Comparison of ENCODE assay signal across 16 mouse cellular contexts in the genomic region with DNA sequence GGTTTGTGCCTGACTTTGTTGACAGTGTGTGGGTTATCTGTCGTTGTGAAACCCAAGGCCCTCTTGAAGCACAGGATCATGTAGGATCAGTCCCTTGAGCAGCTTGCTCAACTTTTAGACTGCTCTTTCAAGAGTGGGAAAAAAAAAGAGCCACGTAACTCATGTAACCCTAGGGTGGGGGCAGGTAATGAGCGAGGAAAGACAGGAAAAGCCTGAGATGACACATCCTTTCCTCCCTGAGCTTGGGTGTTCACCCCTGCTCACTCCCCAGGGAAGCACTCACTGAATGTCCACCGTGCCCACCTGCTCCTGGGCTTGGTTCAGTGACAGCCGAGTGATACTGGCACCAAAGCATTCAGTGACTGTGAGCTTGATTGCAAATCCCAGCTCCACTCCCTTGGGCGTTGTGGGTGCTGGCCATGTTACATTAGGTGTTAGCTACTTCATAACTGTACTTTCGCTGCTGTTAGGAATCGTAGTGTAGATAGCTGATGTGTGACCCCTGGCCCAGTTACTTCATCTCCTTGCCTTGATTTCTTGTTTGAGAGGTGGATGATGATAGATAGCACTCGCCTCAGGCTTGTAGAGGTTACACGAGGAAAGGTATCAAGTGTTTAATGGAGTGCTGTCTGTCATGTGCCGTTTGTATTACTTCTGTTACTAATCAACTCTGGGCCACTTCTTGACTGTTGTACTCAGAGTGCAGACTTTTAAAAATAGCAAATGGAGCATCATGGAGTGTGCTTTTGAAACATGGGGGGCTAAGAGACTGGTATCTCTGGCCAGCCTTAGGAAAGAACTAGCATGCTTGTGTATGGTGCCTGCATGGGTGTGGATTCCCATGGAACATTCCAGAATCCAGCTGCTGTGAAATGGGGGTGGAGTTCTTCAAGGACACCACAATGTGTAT. TPM values are rescaled to one million over a fixed set of nuclear protein-coding genes. Genes with fewer than 3 reads are reported as not detected.
A peak's percentile ranks its signal among the peaks of the same experiment; 100 is the strongest.
DNase-seq lines count a peak whose midpoint lies in the region; TF ChIP-seq lines count a peak whose summit lies in the region.
"Had no signal": no experiment of that assay in that cellular context is flagged by ENCODE, and none has a peak within 500 bp of the region (broad histone marks: within the 10 kb centered on the region; RNA-seq: fewer than 3 reads in every experiment).

No protein-coding gene starts in this region.

- no peak for TF ChIP-seq POLR2A in kidney, adult 2 months (IDR thresholded peaks at IDR 0.05; ENCODE audit: low read depth, low read length)
- TF ChIP-seq POLR2A in thymus, adult 2 months (IDR thresholded peaks at IDR 0.05; ENCODE audit: control insufficient read depth, extremely low read depth, insufficient read depth, low read length, poor library complexity) = no peak

- no peak for TF ChIP-seq CTCF in kidney, adult 2 months (conservative IDR thresholded peaks at IDR 0.05; ENCODE audit: insufficient read depth, insufficient read length, low read depth, low read length)
- no peak for TF ChIP-seq CTCF in thymus, adult 2 months (IDR thresholded peaks at IDR 0.05; ENCODE audit: borderline replicate concordance, control insufficient read depth, extremely low read depth, insufficient read depth, low read length, poor library complexity)

- peak; percentile 19 for DNase-seq in adrenal gland, postnatal 14 days
- no peak for DNase-seq in adrenal gland, postnatal 4 days (ENCODE audit: low spot score in 2 of 2)
- peak; percentile 23 for DNase-seq in kidney, adult 2 months
- no peak for DNase-seq in kidney, adult 11 months
- DNase-seq in thymus, adult 2 months = no peak
- DNase-seq in thymus, postnatal 25 days = no peak
- peak; percentile 69 for DNase-seq in yolk sac, embryonic 10.5 days (ENCODE audit: low spot score)
- no peak for DNase-seq in frontal cortex, postnatal 10 days (ENCODE audit: low spot score in 2 of 2)
- DNase-seq: cerebellum, adult 18-20 months; embryo, embryonic 11 days; gastrocnemius, adult 2 months; kidney, adult 18-20 months; retina, postnatal 1 day; spleen, adult 18-20 months had no signal

- H3K4me3 ChIP-seq in kidney, adult 2 months (ENCODE audit: insufficient read depth, low read depth, low read length) = no peak overlapping the region
- H3K4me3 ChIP-seq in thymus, adult 2 months (ENCODE audit: control insufficient read depth, insufficient read depth, low read length) = no peak overlapping the region
- H3K4me3 ChIP-seq: gastrocnemius, adult 2 months; midbrain, embryonic 13.5 days; neural tube, embryonic 12.5 days had no signal

- 47% methylated on average over 11 of the region's 11 CpGs for WGBS in kidney, adult 2 months
- 55% methylated on average over 11 of the region's 11 CpGs for WGBS in thymus, adult 2 months

- peaks cover 30% of the 10 kb centered on the region for H3K4me1 ChIP-seq in kidney, adult 2 months (ENCODE audit: control insufficient read depth, insufficient read depth, low read length)
- H3K4me1 ChIP-seq in thymus, adult 2 months (replicated peaks; ENCODE audit: control insufficient read depth, insufficient read depth, low read length) = peaks cover 58% of the 10 kb centered on the region

- no peaks in the 10 kb centered on the region for H3K27me3 ChIP-seq in kidney, adult 2 months (replicated peaks; ENCODE audit: control insufficient read depth, insufficient read depth, low read length)
- H3K27me3 ChIP-seq in thymus, adult 2 months (ENCODE audit: control insufficient read depth, insufficient read depth, low read length) = no peaks in the 10 kb centered on the region
- H3K27me3 ChIP-seq: midbrain, embryonic 13.5 days; neural tube, embryonic 12.5 days had no signal

- no peaks in the 10 kb centered on the region for H3K36me3 ChIP-seq in kidney, adult 2 months (ENCODE audit: control insufficient read depth, insufficient read depth, low read length)
- no peaks in the 10 kb centered on the region for H3K36me3 ChIP-seq in thymus, adult 2 months (ENCODE audit: control insufficient read depth, insufficient read depth, low read length)
- H3K36me3 ChIP-seq: midbrain, embryonic 13.5 days had no signal

- H3K27ac ChIP-seq in kidney, adult 2 months (ENCODE audit: insufficient read depth, low read depth, low read length) = no peak overlapping the region
- H3K27ac ChIP-seq in thymus, adult 2 months (ENCODE audit: control insufficient read depth, insufficient read depth, low read length) = peak overlapping the region; percentile 95
- H3K27ac ChIP-seq: gastrocnemius, adult 2 months; midbrain, embryonic 13.5 days; neural tube, embryonic 12.5 days had no signal

RNA-seq across cellular contexts. Expression of a gene that starts 14.0 kb away (rescaled TPM):
- total RNA-seq in adrenal gland, postnatal 14 days (2021) = 46.9 and 49.2 TPM in 2 replicates
- 10 to 100 TPM; 54.6 to 71.7 TPM for total RNA-seq in adrenal gland, postnatal 4 days (2021)
- 102 and 118 TPM in 2 replicates for polyA plus RNA-seq in kidney, adult 2 months (2012; rRNA removed)
- polyA plus RNA-seq in thymus, adult 2 months (2012; rRNA removed) = 410 and 478 TPM in 2 replicates

RNA-seq across cellular contexts. Expression of a gene that starts 33.3 kb away (rescaled TPM):
- 6.6 and 12.1 TPM in 2 replicates for total RNA-seq in adrenal gland, postnatal 14 days (2021)
- total RNA-seq in adrenal gland, postnatal 4 days (2021) = 10 to 100 TPM; 11.1 to 11.3 TPM
- polyA plus RNA-seq in kidney, adult 2 months (2012; rRNA removed) = 6.9 and 7.5 TPM in 2 replicates
- polyA plus RNA-seq in thymus, adult 2 months (2012; rRNA removed) = 33.1 and 39.4 TPM in 2 replicates

RNA-seq across cellular contexts. Expression of a gene that starts 51.6 kb away (rescaled TPM):
- total RNA-seq in adrenal gland, postnatal 14 days (2021) = 0.44 and 1.1 TPM in 2 replicates
- total RNA-seq in adrenal gland, postnatal 4 days (2021) = under 1 TPM; 0.70 to 0.79 TPM
- 0.08 and 0.09 TPM in 2 replicates for polyA plus RNA-seq in kidney, adult 2 months (2012; rRNA removed)
- 0.93 and 1.1 TPM in 2 replicates for polyA plus RNA-seq in thymus, adult 2 months (2012; rRNA removed)
- total RNA-seq: gastrocnemius, adult 2 months had no signal

Comparison
In these comparisons a context has a peak if more than half of its experiments do, and no peak if none do; other contexts are left out.
1. DNase-seq: peak in adrenal gland, postnatal 14 days (single experiment), kidney, adult 2 months (single experiment) and yolk sac, embryonic 10.5 days (single experiment); none in adrenal gland, postnatal 4 days (0 of 2), kidney, adult 11 months (single experiment), thymus, adult 2 months (single experiment), thymus, postnatal 25 days (single experiment) and frontal cortex, postnatal 10 days (0 of 2).